ENCODE assay signal across 8 mouse cellular contexts in genomic region chr12:39665448-39665847, GRCm38 (mm10).
DNase-seq lines count a peak whose midpoint lies in the region; ATAC-seq and TF ChIP-seq lines count a peak whose summit lies in the region.

No protein-coding gene starts in this region.

- DNase-seq in A20 (ENCODE audit: low read depth, low spot score) (peak; percentile 76), WW6 (ENCODE audit: low read depth, low spot score) (peak; percentile 9)
- peak; percentile 44 to 64 for DNase-seq in cerebellum, postnatal 4 days (ENCODE audit: low spot score in 2 of 2)
- DNase-seq in gastrocnemius, postnatal 10 days: peak; percentile 43
- DNase-seq in left cerebral cortex, postnatal 25 days (ENCODE audit: low spot score in 2 of 2): peak; percentile 42 to 63
- peak; percentile 41 for DNase-seq in telencephalon, adult 2 months (ENCODE audit: low read depth, low spot score)

- H3K9me3 ChIP-seq in intestine, postnatal 0 days (ENCODE audit: control insufficient read depth): no peaks in the 10 kb centered on the region
- H3K9me3 ChIP-seq in midbrain, embryonic 15.5 days: no peaks in the 10 kb centered on the region

- H3K4me1 ChIP-seq in intestine, postnatal 0 days (replicated peaks; ENCODE audit: control insufficient read depth, insufficient read depth, low read length): no peaks in the 10 kb centered on the region
- H3K4me1 ChIP-seq in midbrain, embryonic 15.5 days: 0 out of 2 replicates have a peak, but pooled peaks cover 2% of the 10 kb centered on the region

- ATAC-seq in intestine, postnatal 0 days: peak; percentile 82
- peak; percentile 93 for ATAC-seq in midbrain, embryonic 15.5 days (replicated peaks)

- H3K9ac ChIP-seq in intestine, postnatal 0 days (ENCODE audit: low read depth, low read length): no peak overlapping the region
- H3K9ac ChIP-seq in midbrain, embryonic 15.5 days: no peak overlapping the region

- intact Hi-C loops in left cerebral cortex, postnatal 25 days (cut with DNase I): loop anchor here (1.0 to 10.0 kb wide), 3 partner anchors 67 to 499 kb away; partner anchors contain the start of gene Arl4a

- H3K36me3 ChIP-seq in intestine, postnatal 0 days (ENCODE audit: control insufficient read depth, insufficient read depth): no peaks in the 10 kb centered on the region
- no peaks in the 10 kb centered on the region for H3K36me3 ChIP-seq in midbrain, embryonic 15.5 days (replicated peaks)

- 11% methylated on average over 4 of the region's 4 CpGs for WGBS in intestine, postnatal 0 days
- 17% methylated on average over 4 of the region's 4 CpGs for WGBS in midbrain, embryonic 15.5 days

- TF ChIP-seq CTCF in intestine, postnatal 0 days (IDR thresholded peaks at IDR 0.05; ENCODE audit: low read depth): peak; percentile 89

- no peak overlapping the region for H3K27ac ChIP-seq in intestine, postnatal 0 days (ENCODE audit: low read depth, low read length)
- no peak overlapping the region for H3K27ac ChIP-seq in midbrain, embryonic 15.5 days

- no peaks in the 10 kb centered on the region for H3K27me3 ChIP-seq in intestine, postnatal 0 days (replicated peaks; ENCODE audit: control insufficient read depth, insufficient read depth, low read length)
- no peaks in the 10 kb centered on the region for H3K27me3 ChIP-seq in midbrain, embryonic 15.5 days (replicated peaks)

- no peak overlapping the region for H3K4me2 ChIP-seq in intestine, postnatal 0 days (replicated peaks; ENCODE audit: low read depth)
- no peak overlapping the region for H3K4me2 ChIP-seq in midbrain, embryonic 15.5 days

- H3K4me3 ChIP-seq in intestine, postnatal 0 days (ENCODE audit: low read depth, low read length): no peak overlapping the region
- H3K4me3 ChIP-seq in midbrain, embryonic 15.5 days: no peak overlapping the region

Comparison
In these comparisons a context has a peak if more than half of its experiments do, and no peak if none do; other contexts are left out.
1. DNase-seq: peak in every context shown above with its lines; median percentile 76 in A20; 54 in cerebellum, postnatal 4 days; 52 in left cerebral cortex, postnatal 25 days; 43 in gastrocnemius, postnatal 10 days; 41 in telencephalon, adult 2 months; 9 in WW6.